Mouse (Mus musculus): ENCODE results near the gene Fam83e. TPM values are rescaled to one million over a fixed set of nuclear protein-coding genes. Genes with fewer than 3 reads are reported as not detected.

The Fam83e gene
- total and polyA plus RNA-seq, 3 experiments = 0.13 to 1.3 (median 0.74) TPM

DNA sequence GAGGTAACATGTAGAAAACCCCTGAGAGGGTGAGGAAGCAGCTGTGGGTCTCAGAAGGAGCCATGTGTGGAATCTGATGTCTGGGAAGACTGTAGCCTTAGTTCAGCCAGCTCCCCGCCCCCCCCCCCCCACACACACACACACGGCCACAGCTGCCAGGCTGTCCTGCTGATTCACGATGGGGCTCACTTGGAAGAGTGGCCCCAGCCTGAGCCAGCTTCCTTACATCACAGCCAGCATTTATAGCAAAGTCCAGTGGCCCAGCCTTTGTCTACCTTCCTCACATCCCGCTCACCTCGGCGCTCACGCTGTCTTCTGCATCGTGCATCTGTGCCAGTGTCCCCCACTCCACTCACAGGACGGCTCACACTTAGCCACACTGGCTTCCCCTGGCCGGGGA, 28.4 kb downstream of the Fam83e start:
- H3K9ac ChIP-seq (ENCODE audit: insufficient read depth, low read depth) = no peak overlapping the region
- no peak overlapping the region for H3K4me3 ChIP-seq (replicated peaks in 1 of 3; ENCODE audit: low read depth in 2 of 3, low read length in 2 of 3, poor library complexity in 1 of 3)
- peaks cover 14% of the 10 kb centered on the region for H3K9me3 ChIP-seq (replicated peaks; ENCODE audit: low read length)
- dilution Hi-C loops (cut with MboI; ENCODE audit: extremely low pct_ligation_motif_present, extremely low pct_unique_long_range_greater_than_20kb, low sequenced_read_pairs) (no loop called here), in situ Hi-C loops (cut with MboI; ENCODE audit: low pct_ligation_motif_present, low pct_unique_long_range_greater_than_20kb, low sequenced_read_pairs) (no loop called here)
- TF ChIP-seq BHLHE40 (IDR thresholded peaks at IDR 0.05; ENCODE audit: low read depth, low read length) (no peak), TCF12 (IDR thresholded peaks at IDR 0.05; ENCODE audit: low read depth, low read length) (no peak), CHD2 (IDR thresholded peaks at IDR 0.05; ENCODE audit: low read length) (no peak), MXI1 (IDR thresholded peaks at IDR 0.05; ENCODE audit: low read depth, low read length) (no peak), IRF4 (IDR thresholded peaks at IDR 0.05; ENCODE audit: low read depth, low read length) (no peak), ZNF384 (IDR thresholded peaks at IDR 0.05; ENCODE audit: low read depth, low read length) (no peak), JUN (IDR thresholded peaks at IDR 0.05; ENCODE audit: insufficient read depth, low read depth, low read length) (no peak)
- no peaks in the 10 kb centered on the region for H3K79me2 ChIP-seq (replicated peaks; ENCODE audit: control insufficient read depth, extremely low read depth, insufficient read depth, poor library complexity, severe bottlenecking)
- H3K36me3 ChIP-seq (replicated peaks in 1 of 2; ENCODE audit: control insufficient read depth in 1 of 2, insufficient read depth in 1 of 2, low read length in 1 of 2) = no peaks in the 10 kb centered on the region
- peaks cover 17% of the 10 kb centered on the region for H3K27me3 ChIP-seq (replicated peaks)
- H3K27ac ChIP-seq (ENCODE audit: insufficient read depth, low read depth) = no peak overlapping the region
- no peak for DNase-seq (ENCODE audit: extremely low read depth)
- peaks cover 0 to 7% of the 10 kb centered on the region in 2 experiments; a peak in 2 of 4 replicates for H3K4me1 ChIP-seq (ENCODE audit: control insufficient read depth in 1 of 2, insufficient read depth in 2 of 2)
- H3K4me2 ChIP-seq (ENCODE audit: insufficient read depth, low read depth, poor library complexity, severe bottlenecking) = no peak overlapping the region

DNA sequence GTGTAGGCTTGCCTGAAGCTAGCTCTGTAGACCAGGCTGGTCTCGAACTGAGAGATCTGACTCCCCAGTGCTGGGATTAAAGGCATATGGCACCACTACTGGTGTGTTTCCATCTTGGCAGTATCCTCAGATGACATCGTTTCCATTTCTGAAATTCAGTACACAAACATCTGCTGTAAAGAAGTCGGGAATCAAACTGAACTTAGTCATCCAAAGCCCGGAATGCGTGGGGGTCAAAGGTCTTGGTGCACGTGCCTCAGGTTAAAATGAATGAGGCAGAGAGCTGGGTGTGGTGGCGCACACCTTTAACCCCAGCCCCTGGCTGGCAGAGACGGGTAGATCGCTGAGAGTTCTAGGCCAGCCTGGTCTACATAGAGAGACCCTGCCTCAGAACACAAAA, 29.1 kb downstream of the Fam83e start:
- in situ Hi-C loops (cut with MboI; ENCODE audit: low pct_ligation_motif_present, low pct_unique_long_range_greater_than_20kb, low sequenced_read_pairs) (no loop called here), dilution Hi-C loops (cut with MboI; ENCODE audit: extremely low pct_ligation_motif_present, extremely low pct_unique_long_range_greater_than_20kb, low sequenced_read_pairs) (no loop called here)
- H3K9me3 ChIP-seq (replicated peaks; ENCODE audit: low read length) = peaks cover 14% of the 10 kb centered on the region
- H3K4me2 ChIP-seq (ENCODE audit: insufficient read depth, low read depth, poor library complexity, severe bottlenecking) = no peak overlapping the region
- no peaks in the 10 kb centered on the region for H3K36me3 ChIP-seq (replicated peaks in 1 of 2; ENCODE audit: control insufficient read depth in 1 of 2, insufficient read depth in 1 of 2, low read length in 1 of 2)
- peaks cover 0 to 7% of the 10 kb centered on the region in 2 experiments; a peak in 2 of 4 replicates for H3K4me1 ChIP-seq (ENCODE audit: control insufficient read depth in 1 of 2, insufficient read depth in 2 of 2)
- TF ChIP-seq ZC3H11A (IDR thresholded peaks at IDR 0.05; ENCODE audit: low read depth, low read length) (no peak), SMC3 (IDR thresholded peaks at IDR 0.05; ENCODE audit: low read depth, low read length) (no peak), PAX5 (IDR thresholded peaks at IDR 0.05; ENCODE audit: low read length) (no peak), HCFC1 (IDR thresholded peaks at IDR 0.05; ENCODE audit: low read depth, low read length) (no peak), RAD21 (IDR thresholded peaks at IDR 0.05; ENCODE audit: low read depth, low read length) (no peak), JUN (IDR thresholded peaks at IDR 0.05; ENCODE audit: insufficient read depth, low read depth, low read length) (no peak), ELF1 (IDR thresholded peaks at IDR 0.05; ENCODE audit: low read depth, low read length) (no peak), KAT2A (IDR thresholded peaks at IDR 0.05; ENCODE audit: insufficient replicate concordance, low read length) (no peak), EP300 (IDR thresholded peaks at IDR 0.05; ENCODE audit: low read length) (no peak), SIN3A (IDR thresholded peaks at IDR 0.05; ENCODE audit: low read length) (no peak), TBP (conservative IDR thresholded peaks at IDR 0.05; ENCODE audit: low read depth, low read length) (no peak), NELFE (IDR thresholded peaks at IDR 0.05; ENCODE audit: low read depth, low read length) (no peak), E2F4 (IDR thresholded peaks at IDR 0.05; ENCODE audit: insufficient replicate concordance, low read depth, low read length) (no peak), MAX (IDR thresholded peaks at IDR 0.05; ENCODE audit: low read length) (no peak), IRF4 (IDR thresholded peaks at IDR 0.05; ENCODE audit: low read depth, low read length) (no peak), RCOR1 (conservative IDR thresholded peaks at IDR 0.05; ENCODE audit: low read depth, low read length) (no peak), USF2 (conservative IDR thresholded peaks at IDR 0.05; ENCODE audit: low read depth, low read length) (no peak), POLR2A (IDR thresholded peaks at IDR 0.05; ENCODE audit: low read depth, low read length) (no peak), BHLHE40 (IDR thresholded peaks at IDR 0.05; ENCODE audit: low read depth, low read length) (no peak)
- peaks cover 17% of the 10 kb centered on the region for H3K27me3 ChIP-seq (replicated peaks)
- H3K27ac ChIP-seq (ENCODE audit: insufficient read depth, low read depth) = no peak overlapping the region
- H3K4me3 ChIP-seq (replicated peaks in 1 of 3; ENCODE audit: low read depth in 2 of 3, low read length in 2 of 3, poor library complexity in 1 of 3) = no peak overlapping the region
- no peak for DNase-seq (ENCODE audit: extremely low read depth)
- no peaks in the 10 kb centered on the region for H3K79me2 ChIP-seq (replicated peaks; ENCODE audit: control insufficient read depth, extremely low read depth, insufficient read depth, poor library complexity, severe bottlenecking)
- no peak overlapping the region for H3K9ac ChIP-seq (ENCODE audit: insufficient read depth, low read depth)
